Mouse (Mus musculus): ENCODE data around the gene Tomm5. TPM values are rescaled to one million over a fixed set of nuclear protein-coding genes. Genes with fewer than 3 reads are reported as not detected.

The Tomm5 gene
- 157 and 179 TPM in 2 replicates for polyA plus RNA-seq (2014; fragmentation: Nextera tagmentation; extraction: Ambion mirVana)

- no peaks in the 10 kb centered on the region for H3K9me3 ChIP-seq (ENCODE audit: control insufficient read depth, low read length)
- under 1% methylated on average over 39 of the region's 39 CpGs for WGBS
These were observed at the start of gene Tomm5 for GRCm38 (mm10) chr4:45107601-45108277. TSS of gene Tomm5 (minus strand) at chr4:45108114.

DNA sequence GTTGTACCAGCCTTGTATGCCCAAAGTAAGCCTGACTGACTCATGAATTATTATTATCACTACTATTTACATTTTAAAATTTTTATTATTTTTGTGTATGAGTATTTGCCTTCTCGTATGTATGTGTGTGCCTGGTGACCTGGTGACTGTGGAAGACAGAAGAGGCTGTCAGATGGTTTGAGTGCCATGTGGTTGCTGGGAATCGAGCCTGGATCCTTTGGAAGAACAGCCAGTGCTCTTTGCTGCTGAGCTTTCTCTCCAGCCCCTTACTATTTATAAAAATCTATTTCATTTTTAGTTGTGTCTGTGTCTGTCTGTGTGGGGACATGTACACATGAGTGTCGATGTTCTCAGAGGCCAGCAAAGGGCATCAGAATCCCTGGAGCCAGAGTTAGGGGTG lies 48.5 kb upstream of the Tomm5 start:
- DNase-seq (no peak), ATAC-seq (ENCODE audit: low FRiP score, low TSS enrichment) (no peak)
- no peak overlapping the region for H3K4me2 ChIP-seq (ENCODE audit: low read length)
- no peaks in the 10 kb centered on the region for H3K4me1 ChIP-seq (ENCODE audit: control insufficient read depth, insufficient read depth, low read length)
- H3K36me3 ChIP-seq (ENCODE audit: control insufficient read depth, insufficient read depth, low read length): no peaks in the 10 kb centered on the region
- no peak overlapping the region for H3K9ac ChIP-seq (replicated peaks; ENCODE audit: low read length)
- 87% methylated on average over 3 of the region's 3 CpGs for WGBS
- no peak overlapping the region for H3K27ac ChIP-seq (replicated peaks; ENCODE audit: low read depth, low read length)
- H3K4me3 ChIP-seq (replicated peaks; ENCODE audit: low read depth, low read length): no peak overlapping the region
- no peaks in the 10 kb centered on the region for H3K27me3 ChIP-seq (ENCODE audit: control insufficient read depth, insufficient read depth, low read length)
- H3K9me3 ChIP-seq (ENCODE audit: control insufficient read depth, low read length): no peaks in the 10 kb centered on the region

More at GRCm38 (mm10) chr4:45107601-45108277, at the start of gene Tomm5:
- H3K9ac ChIP-seq (replicated peaks; ENCODE audit: low read length): peak within 1 kb of the TSS; percentile 78
- DNase-seq: peak; percentile 95
- ATAC-seq (ENCODE audit: low FRiP score, low TSS enrichment): peak; percentile 91
- H3K36me3 ChIP-seq (ENCODE audit: control insufficient read depth, insufficient read depth, low read length): peaks cover 13% of the 10 kb centered on the region
- no peaks in the 10 kb centered on the region for H3K27me3 ChIP-seq (ENCODE audit: control insufficient read depth, insufficient read depth, low read length)
- H3K4me2 ChIP-seq (ENCODE audit: low read length): peak within 1 kb of the TSS; percentile 76
- H3K27ac ChIP-seq (replicated peaks; ENCODE audit: low read depth, low read length): no peak within 1 kb of the TSS
- H3K4me1 ChIP-seq (ENCODE audit: control insufficient read depth, insufficient read depth, low read length): peaks cover 8% of the 10 kb centered on the region
- peak within 1 kb of the TSS; percentile 74 for H3K4me3 ChIP-seq (replicated peaks; ENCODE audit: low read depth, low read length)

DNA sequence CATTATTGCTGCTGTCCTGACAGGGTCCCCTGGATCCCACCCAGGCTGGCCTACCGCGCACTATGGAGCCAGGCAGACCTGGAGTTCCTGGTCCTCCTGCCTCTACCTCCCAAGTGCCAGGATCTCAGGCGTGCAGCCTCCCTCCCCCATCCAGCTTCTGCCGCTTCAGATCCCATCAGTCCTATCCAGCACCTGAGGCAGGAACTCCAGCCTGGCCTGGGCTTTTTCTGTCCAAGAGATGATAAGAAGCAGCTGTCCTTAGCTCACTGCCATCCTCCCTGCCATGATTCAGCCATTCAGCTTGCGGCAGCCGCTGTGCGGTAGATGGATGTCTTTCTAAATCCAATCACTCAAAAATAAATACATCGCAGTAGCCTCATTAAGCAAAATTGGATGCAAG lies 35.1 kb upstream of the Tomm5 start:
- no peaks in the 10 kb centered on the region for H3K27me3 ChIP-seq (ENCODE audit: control insufficient read depth, insufficient read depth, low read length)
- no peak overlapping the region for H3K9ac ChIP-seq (replicated peaks; ENCODE audit: low read length)
- no peak overlapping the region; the same call in 1 of the 2 replicates for H3K4me2 ChIP-seq (ENCODE audit: low read length)
- ATAC-seq (ENCODE audit: low FRiP score, low TSS enrichment) (no peak), DNase-seq (peak; percentile 44)
- WGBS: 60% methylated on average over 8 of the region's 8 CpGs
- peaks cover 16% of the 10 kb centered on the region; the same call in 1 of the 2 replicates for H3K4me1 ChIP-seq (ENCODE audit: control insufficient read depth, insufficient read depth, low read length)
- no peak overlapping the region for H3K27ac ChIP-seq (replicated peaks; ENCODE audit: low read depth, low read length)
- H3K4me3 ChIP-seq (replicated peaks; ENCODE audit: low read depth, low read length): no peak overlapping the region
- H3K36me3 ChIP-seq (ENCODE audit: control insufficient read depth, insufficient read depth, low read length): no peaks in the 10 kb centered on the region
- no peaks in the 10 kb centered on the region for H3K9me3 ChIP-seq (ENCODE audit: control insufficient read depth, low read length)

DNA sequence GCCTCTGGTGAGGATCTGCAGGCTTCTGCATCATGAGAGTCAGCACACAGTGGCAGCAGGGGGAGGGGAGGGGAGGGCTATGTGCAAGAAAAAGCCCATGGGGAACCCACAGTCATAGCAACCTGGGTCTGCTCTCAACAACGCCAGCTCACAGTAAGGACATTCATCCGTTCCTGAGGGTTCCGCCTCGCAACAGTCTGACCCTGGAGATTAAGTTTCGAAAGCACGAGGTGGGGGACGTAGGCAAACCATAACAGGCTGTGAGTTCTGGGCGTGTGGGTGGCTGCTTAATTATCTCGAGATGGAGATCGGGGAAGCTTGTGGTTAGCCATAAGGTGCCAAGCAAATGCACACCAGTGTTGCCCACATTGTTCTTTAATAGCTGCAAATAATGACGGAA lies 34.5 kb upstream of the Tomm5 start:
- H3K27me3 ChIP-seq (ENCODE audit: control insufficient read depth, insufficient read depth, low read length): no peaks in the 10 kb centered on the region
- H3K9me3 ChIP-seq (ENCODE audit: control insufficient read depth, low read length): no peaks in the 10 kb centered on the region
- H3K4me3 ChIP-seq (replicated peaks; ENCODE audit: low read depth, low read length): no peak overlapping the region
- H3K4me2 ChIP-seq (ENCODE audit: low read length): peak overlapping the region; percentile 34
- peak; percentile 61 for DNase-seq
- H3K4me1 ChIP-seq (ENCODE audit: control insufficient read depth, insufficient read depth, low read length): peaks cover 16% of the 10 kb centered on the region; the same call in 1 of the 2 replicates
- 23% methylated on average over 11 of the region's 11 CpGs for WGBS
- no peak for ATAC-seq (ENCODE audit: low FRiP score, low TSS enrichment)
- no peak overlapping the region for H3K9ac ChIP-seq (replicated peaks; ENCODE audit: low read length)
- H3K36me3 ChIP-seq (ENCODE audit: control insufficient read depth, insufficient read depth, low read length): no peaks in the 10 kb centered on the region
- H3K27ac ChIP-seq (replicated peaks; ENCODE audit: low read depth, low read length): no peak overlapping the region

- H3K9me3 ChIP-seq (ENCODE audit: control insufficient read depth, low read length): no peaks in the 10 kb centered on the region
- H3K4me2 ChIP-seq (ENCODE audit: low read length): no peak overlapping the region
- DNase-seq (peak; percentile 5), ATAC-seq (ENCODE audit: low FRiP score, low TSS enrichment) (no peak)
- no peak overlapping the region for H3K4me3 ChIP-seq (replicated peaks; ENCODE audit: low read depth, low read length)
- peaks cover 16% of the 10 kb centered on the region; the same call in 1 of the 2 replicates for H3K4me1 ChIP-seq (ENCODE audit: control insufficient read depth, insufficient read depth, low read length)
- no peak overlapping the region for H3K9ac ChIP-seq (replicated peaks; ENCODE audit: low read length)
- H3K36me3 ChIP-seq (ENCODE audit: control insufficient read depth, insufficient read depth, low read length): no peaks in the 10 kb centered on the region
- H3K27ac ChIP-seq (replicated peaks; ENCODE audit: low read depth, low read length): no peak overlapping the region
- 74% methylated on average over 5 of the region's 5 CpGs for WGBS
- no peaks in the 10 kb centered on the region for H3K27me3 ChIP-seq (ENCODE audit: control insufficient read depth, insufficient read depth, low read length)
These were observed 33.9 kb upstream of the Tomm5 start for GRCm38 (mm10) chr4:45141835-45142234.

GRCm38 (mm10) chr4:45137636-45138035 lies 29.7 kb upstream of the Tomm5 start:
- Histone ChIP-seq H3K9me3 (ENCODE audit: control insufficient read depth, low read length) (no peaks in the 10 kb centered on the region), H3K27ac (replicated peaks; ENCODE audit: low read depth, low read length) (no peak overlapping the region), H3K4me1 (ENCODE audit: control insufficient read depth, insufficient read depth, low read length) (peaks cover 8% of the 10 kb centered on the region; the same call in 1 of the 2 replicates), H3K9ac (replicated peaks; ENCODE audit: low read length) (no peak overlapping the region), H3K36me3 (ENCODE audit: control insufficient read depth, insufficient read depth, low read length) (no peaks in the 10 kb centered on the region), H3K27me3 (ENCODE audit: control insufficient read depth, insufficient read depth, low read length) (no peaks in the 10 kb centered on the region), H3K4me3 (replicated peaks; ENCODE audit: low read depth, low read length) (no peak overlapping the region), H3K4me2 (ENCODE audit: low read length) (no peak overlapping the region)
- 73% methylated on average over 4 of the region's 4 CpGs for WGBS
- ATAC-seq (ENCODE audit: low FRiP score, low TSS enrichment) (no peak), DNase-seq (no peak)

DNA sequence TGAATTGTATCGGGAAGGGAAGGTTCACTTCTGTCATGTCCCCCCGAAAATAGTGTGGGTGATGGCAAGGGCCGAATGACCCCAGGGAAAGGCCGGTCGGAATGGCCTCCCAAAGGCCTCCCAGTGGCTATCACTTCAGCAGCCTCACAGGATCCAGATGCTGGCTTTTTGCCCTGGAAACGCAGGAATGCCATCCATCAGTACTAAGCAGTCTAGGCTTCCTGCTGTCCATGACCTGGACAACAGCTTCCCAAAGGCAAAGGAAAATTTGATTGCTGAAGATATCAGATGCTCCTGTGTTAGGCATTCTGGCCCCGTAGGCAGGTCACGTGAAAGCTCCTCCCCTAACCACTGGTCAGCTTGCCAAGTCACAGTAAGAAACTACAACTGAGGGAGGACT lies 26.6 kb upstream of the Tomm5 start:
- Histone ChIP-seq H3K36me3 (ENCODE audit: control insufficient read depth, insufficient read depth, low read length) (no peaks in the 10 kb centered on the region), H3K9ac (replicated peaks; ENCODE audit: low read length) (no peak overlapping the region), H3K9me3 (ENCODE audit: control insufficient read depth, low read length) (no peaks in the 10 kb centered on the region), H3K4me3 (replicated peaks; ENCODE audit: low read depth, low read length) (no peak overlapping the region), H3K27ac (replicated peaks; ENCODE audit: low read depth, low read length) (no peak overlapping the region), H3K4me2 (ENCODE audit: low read length) (no peak overlapping the region), H3K27me3 (ENCODE audit: control insufficient read depth, insufficient read depth, low read length) (no peaks in the 10 kb centered on the region), H3K4me1 (ENCODE audit: control insufficient read depth, insufficient read depth, low read length) (no peaks in the 10 kb centered on the region)
- ATAC-seq (ENCODE audit: low FRiP score, low TSS enrichment) (no peak), DNase-seq (no peak)
- 83% methylated on average over 8 of the region's 8 CpGs for WGBS

DNA sequence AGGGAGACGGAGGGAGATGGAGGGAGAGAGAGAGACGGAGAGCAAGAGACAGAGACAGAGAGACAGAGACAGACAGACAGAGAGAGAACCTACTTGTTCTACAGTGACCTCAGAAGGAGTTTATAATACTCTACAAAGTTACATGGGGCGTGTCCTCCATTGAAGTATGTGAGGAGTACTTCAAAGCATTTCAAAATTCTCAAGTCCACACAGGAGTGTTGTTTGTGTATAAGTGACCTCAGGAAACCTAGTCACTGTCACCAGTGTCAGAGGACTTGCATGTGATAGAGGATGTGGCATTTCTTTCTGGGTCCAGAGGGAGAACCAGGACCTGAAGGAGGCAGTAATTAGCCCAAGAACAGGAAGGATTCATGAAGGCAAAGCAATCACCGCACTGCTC lies 23.1 kb upstream of the Tomm5 start:
- no peaks in the 10 kb centered on the region for H3K36me3 ChIP-seq (ENCODE audit: control insufficient read depth, insufficient read depth, low read length)
- no peaks in the 10 kb centered on the region for H3K4me1 ChIP-seq (ENCODE audit: control insufficient read depth, insufficient read depth, low read length)
- no peak overlapping the region for H3K4me2 ChIP-seq (ENCODE audit: low read length)
- H3K4me3 ChIP-seq (replicated peaks; ENCODE audit: low read depth, low read length): no peak overlapping the region
- H3K27ac ChIP-seq (replicated peaks; ENCODE audit: low read depth, low read length): no peak overlapping the region
- no peaks in the 10 kb centered on the region for H3K9me3 ChIP-seq (ENCODE audit: control insufficient read depth, low read length)
- no peak overlapping the region for H3K9ac ChIP-seq (replicated peaks; ENCODE audit: low read length)
- DNase-seq (no peak), ATAC-seq (ENCODE audit: low FRiP score, low TSS enrichment) (no peak)
- no peaks in the 10 kb centered on the region for H3K27me3 ChIP-seq (ENCODE audit: control insufficient read depth, insufficient read depth, low read length)
- WGBS: 65% methylated on average over 4 of the region's 4 CpGs

DNA sequence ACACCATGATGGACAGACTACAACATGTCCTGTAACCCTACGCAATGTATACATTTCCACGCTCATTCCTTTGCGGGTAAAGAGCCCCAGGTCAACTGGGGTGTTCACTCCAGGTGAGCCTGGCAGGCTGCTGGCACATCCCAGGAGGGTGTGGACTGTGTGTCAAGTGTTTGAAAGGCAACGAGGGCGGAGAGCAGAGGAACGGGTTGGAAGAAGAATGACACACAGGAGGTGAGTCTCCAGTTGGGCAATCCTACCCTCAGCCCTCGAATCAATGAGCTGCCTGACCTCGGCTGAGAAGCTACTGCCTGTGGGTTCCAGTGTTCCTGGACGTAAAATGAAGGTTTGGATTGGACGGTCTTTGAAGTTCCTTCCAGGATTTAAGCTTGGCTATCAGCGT lies 13.4 kb upstream of the Tomm5 start:
- Histone ChIP-seq H3K4me2 (ENCODE audit: low read length) (no peak overlapping the region), H3K4me1 (ENCODE audit: control insufficient read depth, insufficient read depth, low read length) (no peaks in the 10 kb centered on the region), H3K27me3 (ENCODE audit: control insufficient read depth, insufficient read depth, low read length) (no peaks in the 10 kb centered on the region), H3K36me3 (ENCODE audit: control insufficient read depth, insufficient read depth, low read length) (no peaks in the 10 kb centered on the region), H3K27ac (replicated peaks; ENCODE audit: low read depth, low read length) (no peak overlapping the region), H3K4me3 (replicated peaks; ENCODE audit: low read depth, low read length) (no peak overlapping the region), H3K9ac (replicated peaks; ENCODE audit: low read length) (no peak overlapping the region), H3K9me3 (ENCODE audit: control insufficient read depth, low read length) (no peaks in the 10 kb centered on the region)
- WGBS: 92% methylated on average over 11 of the region's 11 CpGs
- ATAC-seq (ENCODE audit: low FRiP score, low TSS enrichment) (no peak), DNase-seq (no peak)
